23 mouse cellular contexts compared by ENCODE assay signal in the genomic region with DNA sequence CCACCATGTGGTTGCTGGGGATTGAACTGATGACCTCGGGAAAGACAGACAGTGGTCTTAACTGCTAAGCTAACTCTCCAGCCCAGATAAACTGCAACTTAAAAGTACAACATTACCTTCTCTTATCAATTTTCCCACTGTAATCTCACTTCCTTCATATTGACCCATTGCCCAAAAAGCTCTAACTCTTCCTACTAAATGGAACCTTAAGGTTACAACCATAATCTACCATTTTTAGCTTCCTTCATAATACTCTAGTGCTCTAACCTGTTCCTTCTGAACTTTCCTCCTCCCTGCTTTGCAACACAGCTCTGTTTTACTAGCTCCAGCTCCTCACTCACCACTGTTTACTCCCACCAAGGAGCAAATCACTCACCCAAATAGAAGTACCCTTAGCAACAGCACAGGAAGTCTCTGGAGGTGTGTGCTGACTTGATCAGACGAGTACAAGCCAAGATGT. TPM values are rescaled to one million over a fixed set of nuclear protein-coding genes. Genes with fewer than 3 reads are reported as not detected.
DNase-seq lines count a peak whose midpoint lies in the region; ATAC-seq and TF ChIP-seq lines count a peak whose summit lies in the region.
"Had no signal": no experiment of that assay in that cellular context is flagged by ENCODE, and none has a peak within 500 bp of the region (broad histone marks: within the 10 kb centered on the region; RNA-seq: fewer than 3 reads in every experiment).

No protein-coding gene starts in this region.

- DNase-seq in liver (no peak), G1E (ENCODE audit: low spot score) (no peak)
- DNase-seq in splenic B cell, adult 2 months (ENCODE audit: low read depth, low spot score) = peak; percentile 38
- DNase-seq in kidney, postnatal 14 days = no peak
- DNase-seq in gastrocnemius, adult 8-10 months (ENCODE audit: low spot score in 2 of 2) = no peak
- DNase-seq: adrenal gland, postnatal 14 days; cerebellum, adult 9-11 months; gastrocnemius, postnatal 36 days; layer of hippocampus, postnatal 36 days; right cerebral cortex, adult 18-20 months; thymus, postnatal 25 days had no signal

- peak overlapping the region; percentile 54; the same call in 1 of the 2 replicates for H3K27ac ChIP-seq in liver, embryonic 12.5 days
- H3K27ac ChIP-seq: embryonic facial prominence, embryonic 12.5 days; heart, embryonic 10.5 days; hindbrain, embryonic 13.5 days; intestine, embryonic 15.5 days; limb, embryonic 15.5 days; neural tube, embryonic 12.5 days had no signal

- H3K9ac ChIP-seq in liver, embryonic 12.5 days = no peak overlapping the region
- H3K9ac ChIP-seq: embryonic facial prominence, embryonic 12.5 days; hindbrain, embryonic 13.5 days; intestine, embryonic 15.5 days; limb, embryonic 15.5 days; neural tube, embryonic 12.5 days had no signal

- no peak overlapping the region for H3K4me3 ChIP-seq in liver, embryonic 12.5 days
- no peak overlapping the region for H3K4me3 ChIP-seq in G1E (ENCODE audit: low read depth, low read length)
- H3K4me3 ChIP-seq: embryonic facial prominence, embryonic 12.5 days; erythroblast, embryonic 14.5 days; heart, embryonic 10.5 days; hindbrain, embryonic 13.5 days; intestine, embryonic 15.5 days; limb, embryonic 15.5 days; neural tube, embryonic 12.5 days had no signal

- H3K9me3 ChIP-seq in liver, embryonic 12.5 days (replicated peaks) = no peaks in the 10 kb centered on the region
- H3K9me3 ChIP-seq in G1E (replicated peaks) = no peaks in the 10 kb centered on the region
- H3K9me3 ChIP-seq: embryonic facial prominence, embryonic 12.5 days; heart, embryonic 10.5 days; hindbrain, embryonic 13.5 days; intestine, embryonic 15.5 days; limb, embryonic 15.5 days had no signal

- no peak overlapping the region for H3K4me2 ChIP-seq in liver, embryonic 12.5 days
- H3K4me2 ChIP-seq: embryonic facial prominence, embryonic 12.5 days; hindbrain, embryonic 13.5 days; intestine, embryonic 15.5 days; limb, embryonic 15.5 days; midbrain, embryonic 11.5 days; neural tube, embryonic 12.5 days had no signal

- TF ChIP-seq CTCF in G1E (IDR thresholded peaks at IDR 0.05; ENCODE audit: low read depth, low read length) = no peak

- peaks cover 65% of the 10 kb centered on the region for H3K4me1 ChIP-seq in liver, embryonic 12.5 days
- peaks cover 32% of the 10 kb centered on the region for H3K4me1 ChIP-seq in G1E (ENCODE audit: insufficient read depth, low read depth, low read length)
- H3K4me1 ChIP-seq: embryonic facial prominence, embryonic 12.5 days; heart, embryonic 10.5 days; hindbrain, embryonic 13.5 days; intestine, embryonic 15.5 days; limb, embryonic 15.5 days; neural tube, embryonic 12.5 days had no signal

- H3K36me3 ChIP-seq in liver, embryonic 12.5 days = peaks cover 6% of the 10 kb centered on the region; the same call in 1 of the 2 replicates
- H3K36me3 ChIP-seq in G1E (replicated peaks) = peaks cover 15% of the 10 kb centered on the region
- H3K36me3 ChIP-seq in splenic B cell, adult 2 months (ENCODE audit: control insufficient read depth, insufficient read depth, low read length, poor library complexity, severe bottlenecking) = no peaks in the 10 kb centered on the region
- H3K36me3 ChIP-seq: embryonic facial prominence, embryonic 12.5 days; heart, embryonic 10.5 days; intestine, embryonic 15.5 days; limb, embryonic 15.5 days; neural tube, embryonic 12.5 days had no signal

- WGBS in liver, embryonic 12.5 days (ENCODE audit: insufficient replicate concordance) = 17% methylated on average over 2 of the region's 2 CpGs

- 0 out of 2 replicates have a peak, but pooled peaks have one; percentile 36 for ATAC-seq in liver, embryonic 12.5 days
- ATAC-seq in G1E (ENCODE audit: extremely low read depth, insufficient number of reproducible peaks, low FRiP score, poor library complexity, severe bottlenecking) = peak; percentile 54
- peak; percentile 67 for ATAC-seq in inflammation-experienced regulatory T-cells, adult 6 months
- ATAC-seq: forebrain, embryonic 14.5 days; intestine, embryonic 15.5 days; Patski had no signal

- H3K27me3 ChIP-seq in liver, embryonic 12.5 days (replicated peaks) = no peaks in the 10 kb centered on the region
- no peaks in the 10 kb centered on the region for H3K27me3 ChIP-seq in G1E (ENCODE audit: insufficient read depth, low read length)
- no peaks in the 10 kb centered on the region for H3K27me3 ChIP-seq in splenic B cell, adult 2 months (ENCODE audit: control insufficient read depth, insufficient read depth, low read length, poor library complexity, severe bottlenecking)
- H3K27me3 ChIP-seq: embryonic facial prominence, embryonic 12.5 days; hindbrain, embryonic 13.5 days; intestine, embryonic 15.5 days; limb, embryonic 15.5 days; neural tube, embryonic 12.5 days; Patski had no signal

RNA-seq across cellular contexts. Expression of gene Rab10, which starts 30.9 kb away (rescaled TPM):
- polyA plus RNA-seq in liver, embryonic 12.5 days (2016; fragmentation: Nextera tagmentation; extraction: Ambion mirVana) = 79.4 and 80.8 TPM in 2 replicates
- total RNA-seq in G1E (2014; fragmentation: Nextera tagmentation) (156 and 170 TPM in 2 replicates), G1E (2017) (119 and 131 TPM in 2 replicates)
- 50.0 and 61.9 TPM in 2 replicates for polyA plus RNA-seq in G1E (2012)
- polyA plus RNA-seq in inflammation-experienced regulatory T-cells, adult 6 months (2017; shearing (Covaris generic)) = 10 to 100 TPM; 50.4 to 64.1 (median 53.7) TPM
- total RNA-seq in gastrocnemius, adult 8-10 months (2022) = 100 to 1,000 TPM; 283 to 320 (median 303) TPM
